Mouse (Mus musculus) cortical plate, adult 2 months (tissue): ENCODE data around the gene Caskin2. TPM values are rescaled to one million over a fixed set of nuclear protein-coding genes. Genes with fewer than 3 reads are reported as not detected.

Experiments used
- H3K27ac ChIP-seq: fragments of 200-500 bp; 2 replicates; pipeline ENCODE4 v1.5.1; 2012; ENCODE audit warnings: low read length, control low read depth, inconsistent platforms; ENCODE audit not compliant: insufficient read depth
- H3K4me1 ChIP-seq: fragments of 200-500 bp; 2 replicates; pipeline ENCODE4 v1.6.1; 2011; ENCODE audit warnings: low read length; ENCODE audit not compliant: control insufficient read depth, insufficient read depth
- H3K4me3 ChIP-seq: fragments of 200-500 bp; 2 replicates; pipeline ENCODE4 v1.5.1; 2011; ENCODE audit warnings: mild to moderate bottlenecking, low read length, control low read depth; ENCODE audit not compliant: insufficient read depth
- CTCF ChIP-seq: fragments of 200-500 bp; IDR thresholded peaks from 2 replicates; pipeline ENCODE4 v1.5.1; 2011; ENCODE audit warnings: mild to moderate bottlenecking, control low read depth, low read length; ENCODE audit not compliant: insufficient read depth; ENCODE audit errors: extremely low read depth
- POLR2A ChIP-seq: fragments of 200-500 bp; IDR thresholded peaks from 2 replicates; pipeline ENCODE4 v1.6.1; 2011; ENCODE audit warnings: mild to moderate bottlenecking, low read length, control low read depth; ENCODE audit not compliant: insufficient read depth; ENCODE audit errors: extremely low read depth
- polyA plus RNA-seq: library from polyadenylated mRNA; depleted of rRNA; stranded (reverse); fragments of >200 nt; gene quantifications from 2 replicates; pipeline ENCODE4 v1.2.3, GENCODE M21; 2012; rRNA removed

The Caskin2 gene
- polyA plus RNA-seq, 1 experiment, result 24.1 TPM

DNA sequence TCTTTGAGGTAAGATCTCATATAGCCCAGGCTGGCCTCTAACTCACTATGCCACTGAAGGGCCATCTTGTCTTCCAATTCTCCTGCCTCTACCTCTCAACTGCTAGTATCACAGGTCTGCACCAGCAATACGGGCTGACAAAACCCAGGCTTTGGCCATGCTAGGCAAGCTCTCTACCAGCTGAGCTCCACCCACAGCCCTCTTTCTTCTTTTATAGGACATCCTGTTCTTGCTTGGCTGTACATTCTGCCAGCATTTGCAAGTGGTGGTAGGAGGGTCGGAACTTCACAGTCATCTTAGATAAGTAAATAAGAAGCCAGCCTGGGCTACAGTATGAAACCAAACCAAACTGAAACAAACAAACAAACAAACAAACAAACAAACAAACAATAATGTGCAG, 61.7 kb downstream of the Caskin2 start:
- Histone ChIP-seq H3K4me1 (no peaks in the 10 kb centered on the region), H3K4me3 (no peak overlapping the region), H3K27ac (no peak overlapping the region)
- no peak for TF ChIP-seq CTCF
- no peak for TF ChIP-seq POLR2A

DNA sequence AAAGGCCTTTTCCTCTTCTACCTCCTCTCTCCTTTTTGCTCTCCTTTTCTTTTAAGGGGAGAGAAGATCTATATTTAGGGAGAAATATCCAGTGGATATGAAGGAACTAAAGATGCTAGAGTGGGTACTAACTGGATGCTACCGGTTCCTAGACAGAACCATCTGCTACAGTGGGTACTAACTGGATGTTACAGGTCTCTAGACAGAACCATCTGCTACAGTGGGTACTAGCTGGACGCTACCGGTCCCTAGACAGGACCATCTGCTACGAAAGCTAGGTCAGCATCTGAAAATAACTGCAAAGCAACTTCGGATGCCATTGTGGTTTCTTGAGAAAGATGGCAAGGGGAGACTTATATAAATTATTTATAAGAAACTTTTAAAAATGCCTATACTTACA, 63.6 kb downstream of the Caskin2 start:
- no peak for TF ChIP-seq POLR2A
- TF ChIP-seq CTCF, result no peak
- Histone ChIP-seq H3K4me3 (no peak overlapping the region), H3K4me1 (no peaks in the 10 kb centered on the region), H3K27ac (no peak overlapping the region)

Other genes starting within 250 kb of the Caskin2 start
- gene Nup85, start 249.2 kb downstream of the Caskin2 start, polyA plus RNA-seq, result 70.6 and 70.8 TPM in 2 replicates
- 46.6 and 50.5 TPM in 2 replicates for gene Mrps7, start 209.7 kb downstream of the Caskin2 start, polyA plus RNA-seq
- gene Gga3, start 209.6 kb downstream of the Caskin2 start, polyA plus RNA-seq, result 55.4 and 56.5 TPM in 2 replicates
- gene Mif4gd, start 200.7 kb downstream of the Caskin2 start, polyA plus RNA-seq, result 37.2 and 39.7 TPM in 2 replicates
- 88.3 and 91.8 TPM in 2 replicates for gene Slc25a19, start 185.3 kb downstream of the Caskin2 start, polyA plus RNA-seq
- gene Grb2, start 105.0 kb downstream of the Caskin2 start, polyA plus RNA-seq, result 106 and 110 TPM in 2 replicates
- gene Tmem94, start 48.2 kb downstream of the Caskin2 start, polyA plus RNA-seq, result 44.8 and 45.7 TPM in 2 replicates
- 15.3 and 15.8 TPM in 2 replicates for gene Tsen54, start 1.1 kb upstream of the Caskin2 start, polyA plus RNA-seq
- gene Llgl2, start 10.4 kb upstream of the Caskin2 start, polyA plus RNA-seq, result 3.1 and 3.2 TPM in 2 replicates
- gene Myo15b, start 44.8 kb upstream of the Caskin2 start, polyA plus RNA-seq, result 1.1 TPM in 2 replicates
- gene Smim5, start 86.3 kb upstream of the Caskin2 start, polyA plus RNA-seq, result 0.57 and 0.58 TPM in 2 replicates
- gene Smim6, start 98.4 kb upstream of the Caskin2 start, polyA plus RNA-seq, result not detected in 2 replicates
- 51.2 and 57.0 TPM in 2 replicates for gene Sap30bp, start 119.6 kb upstream of the Caskin2 start, polyA plus RNA-seq
- 31.7 and 36.4 TPM in 2 replicates for gene Recql5, start 119.8 kb upstream of the Caskin2 start, polyA plus RNA-seq
- gene Itgb4, start 161.1 kb upstream of the Caskin2 start, polyA plus RNA-seq, result 8.0 and 8.2 TPM in 2 replicates
- gene Galk1, start 199.1 kb upstream of the Caskin2 start, polyA plus RNA-seq, result 19.2 and 20.4 TPM in 2 replicates
- gene H3f3b, start 214.3 kb upstream of the Caskin2 start, polyA plus RNA-seq, result 217 and 235 TPM in 2 replicates
- gene Unk, start 216.7 kb upstream of the Caskin2 start, polyA plus RNA-seq, result 31.1 and 33.4 TPM in 2 replicates